Mouse (Mus musculus) hindbrain, embryonic 16.5 days (tissue): ENCODE results near the gene Cnnm1. TPM values are rescaled to one million over a fixed set of nuclear protein-coding genes. Genes with fewer than 3 reads are reported as not detected.
A peak's percentile ranks its signal among the peaks of the same experiment; 100 is the strongest.

Source experiments
- ATAC-seq: fragments of 200-750 bp; cut with Nextera tagmentation; 2 replicates; pipeline ENCODE4 v1.8.0; 2017; ENCODE audit warnings: moderate TSS enrichment, moderate library complexity
- H3K27ac ChIP-seq: fragments of 300-500 bp; sonication (generic); 2 replicates; pipeline ENCODE4 v1.5.1; 2014; ENCODE audit warnings: low read depth, mild to moderate bottlenecking, control low read depth, low read length, moderate library complexity
- H3K27me3 ChIP-seq: fragments of 300-500 bp; sonication (generic); replicated peaks from 2 replicates; pipeline ENCODE4 v1.6.1; 2014; ENCODE audit warnings: low read length; ENCODE audit not compliant: control insufficient read depth, insufficient read depth
- H3K36me3 ChIP-seq: fragments of 300-500 bp; sonication (generic); 2 replicates; pipeline ENCODE4 v1.6.1; 2014; ENCODE audit warnings: mild to moderate bottlenecking, low read length, moderate library complexity, mixed read lengths; ENCODE audit not compliant: control insufficient read depth, insufficient read depth
- H3K4me1 ChIP-seq: fragments of 300-500 bp; sonication (generic); 2 replicates; pipeline ENCODE4 v1.6.1; 2014; ENCODE audit warnings: low read depth, low read length; ENCODE audit not compliant: control insufficient read depth, insufficient read depth
- H3K4me2 ChIP-seq: fragments of 300-500 bp; sonication (generic); 2 replicates; pipeline ENCODE4 v1.6.1; 2014; ENCODE audit warnings: mild to moderate bottlenecking, low read length, control low read depth, moderate library complexity
- H3K4me3 ChIP-seq: fragments of 300-500 bp; sonication (generic); 2 replicates; pipeline ENCODE4 v1.5.1; 2014; ENCODE audit warnings: mild to moderate bottlenecking, low read length, control low read depth, moderate library complexity
- H3K9ac ChIP-seq: fragments of 300-500 bp; sonication (generic); 2 replicates; pipeline ENCODE4 v1.6.1; 2014; ENCODE audit warnings: low read depth, mild to moderate bottlenecking, control low read depth, low read length, moderate library complexity
- H3K9me3 ChIP-seq: fragments of 300-500 bp; sonication (generic); 2 replicates; pipeline ENCODE4 v1.6.1; 2014; ENCODE audit warnings: mild to moderate bottlenecking, low read length, moderate library complexity; ENCODE audit not compliant: control insufficient read depth
- WGBS: fragments of 180-500 bp; shearing (Covaris S2); extraction: QIAGEN DNeasy Blood & Tissue Kit; methylation state at CpG from one replicate; pipeline ENCODE4 v1.1.7; 2014; 5-methylcytosine and 5-hydroxymethylcytosine counted together
- polyA plus RNA-seq: library from polyadenylated mRNA; unstranded; fragments of >200 nt; fragmentation: Nextera tagmentation; extraction: Ambion mirVana; gene quantifications from 2 replicates; pipeline ENCODE4 v1.2.1, GENCODE M21; 2015

Gene Cnnm1
- polyA plus RNA-seq = 3.9 and 4.2 TPM in 2 replicates

DNA sequence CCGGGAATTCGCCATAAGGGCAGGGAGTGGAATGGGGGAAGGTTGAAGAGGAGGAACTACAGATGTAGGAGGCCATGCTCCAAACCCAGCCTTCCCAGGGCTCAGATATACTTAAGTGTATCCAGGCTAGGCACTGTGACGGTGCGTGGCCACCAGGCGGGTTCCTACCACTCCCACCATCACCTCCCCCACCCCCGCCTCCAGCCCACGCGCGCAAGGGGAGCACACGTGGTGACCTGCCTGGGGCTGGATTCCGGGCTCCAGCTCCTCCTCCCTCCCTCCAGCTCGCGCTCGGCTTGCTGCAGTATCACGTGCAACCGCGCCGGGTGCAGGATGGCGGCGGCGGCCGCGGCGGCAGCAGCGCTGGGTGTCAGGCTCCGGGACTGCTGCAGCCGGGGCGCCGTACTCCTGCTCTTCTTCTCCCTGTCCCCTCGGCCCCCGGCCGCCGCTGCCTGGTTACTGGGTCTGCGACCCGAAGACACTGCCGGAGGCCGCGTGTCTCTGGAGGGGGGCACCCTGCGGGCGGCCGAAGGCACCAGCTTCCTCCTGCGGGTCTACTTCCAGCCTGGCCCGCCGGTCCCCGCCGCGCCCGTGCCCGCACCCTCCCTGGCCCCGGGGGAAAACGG, at the start of gene Cnnm1:
TSS of gene Cnnm1 (plus strand) at position 325 of the 626 bp plus-strand sequence.
- Histone ChIP-seq H3K4me1 (peaks cover 14% of the 10 kb centered on the region), H3K4me2 (peak within 1 kb of the TSS; percentile 95), H3K9me3 (peaks cover 3% of the 10 kb centered on the region), H3K36me3 (peaks cover 3% of the 10 kb centered on the region), H3K27ac (peak within 1 kb of the TSS; percentile 90), H3K27me3 (no peaks in the 10 kb centered on the region), H3K4me3 (peak within 1 kb of the TSS; percentile 81), H3K9ac (peak within 1 kb of the TSS; percentile 86)
- peak; percentile 89 for ATAC-seq
- WGBS = 0% methylated on average over 41 of the region's 51 CpGs

DNA sequence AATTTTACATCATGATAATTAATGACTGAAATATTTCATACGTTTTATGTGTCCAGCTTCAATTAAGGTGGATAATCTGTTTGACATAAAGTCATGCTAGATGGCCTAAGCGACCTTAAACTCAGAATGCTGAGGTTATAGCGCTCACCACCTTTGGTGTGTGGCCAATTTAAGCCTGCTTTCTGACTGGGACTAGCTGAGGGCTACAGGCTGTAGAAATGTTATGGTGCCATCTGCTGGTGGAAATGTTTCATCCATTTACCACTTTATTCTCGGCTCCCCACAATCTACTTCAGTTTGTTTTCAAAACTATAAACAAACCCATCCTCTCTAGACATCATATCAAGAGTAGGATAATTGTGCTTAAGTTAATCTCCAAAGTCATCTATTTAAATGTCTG, 43.9 kb upstream of the Cnnm1 start:
- Histone ChIP-seq H3K4me3 (no peak overlapping the region), H3K36me3 (no peaks in the 10 kb centered on the region), H3K4me2 (no peak overlapping the region), H3K27ac (no peak overlapping the region), H3K9ac (no peak overlapping the region), H3K4me1 (no peaks in the 10 kb centered on the region), H3K27me3 (peaks cover 2% of the 10 kb centered on the region; the same call in 1 of the 2 replicates), H3K9me3 (no peaks in the 10 kb centered on the region)
- WGBS = 6% methylated on average over 4 of the region's 4 CpGs
- 0 out of 2 replicates have a peak, but pooled peaks have one; percentile 71 for ATAC-seq

DNA sequence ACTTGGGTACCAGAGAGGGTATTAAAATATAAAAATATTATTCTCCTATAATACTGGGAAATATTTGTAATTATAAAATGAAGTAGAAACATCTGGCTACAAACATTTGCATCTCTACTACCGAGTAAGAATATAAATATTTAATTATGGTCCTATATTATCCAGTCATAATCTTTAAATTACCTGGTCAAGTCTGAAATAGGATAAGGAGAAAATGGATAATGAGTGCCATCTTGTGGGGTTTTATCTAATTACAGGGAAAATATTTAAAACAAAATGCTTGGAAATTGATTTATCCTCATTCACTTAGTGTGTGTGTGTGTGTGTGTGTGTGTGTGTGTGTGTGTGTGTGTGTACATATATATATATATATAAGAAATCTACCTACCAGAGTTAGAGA, 33.1 kb upstream of the Cnnm1 start:
- 19% methylated on average over 1 of the region's 1 CpGs for WGBS
- no peaks in the 10 kb centered on the region for H3K27me3 ChIP-seq

GRCm38 (mm10) chr19:43415565-43415964, 24.7 kb upstream of the Cnnm1 start:
- no peak overlapping the region for H3K27ac ChIP-seq
- no peak overlapping the region for H3K4me3 ChIP-seq
- H3K36me3 ChIP-seq = no peaks in the 10 kb centered on the region
- H3K27me3 ChIP-seq = no peaks in the 10 kb centered on the region
- no peak overlapping the region for H3K4me2 ChIP-seq
- H3K9ac ChIP-seq = no peak overlapping the region
- WGBS = 63% methylated on average over 2 of the region's 2 CpGs
- ATAC-seq = no peak
- H3K9me3 ChIP-seq = no peaks in the 10 kb centered on the region
- H3K4me1 ChIP-seq = no peaks in the 10 kb centered on the region

More for the DNA sequence above, 33.1 kb upstream of the Cnnm1 start:
- Histone ChIP-seq H3K36me3 (no peaks in the 10 kb centered on the region), H3K9me3 (no peaks in the 10 kb centered on the region), H3K9ac (no peak overlapping the region), H3K4me3 (no peak overlapping the region), H3K4me2 (no peak overlapping the region), H3K4me1 (no peaks in the 10 kb centered on the region), H3K27ac (no peak overlapping the region)
- no peak for ATAC-seq

DNA sequence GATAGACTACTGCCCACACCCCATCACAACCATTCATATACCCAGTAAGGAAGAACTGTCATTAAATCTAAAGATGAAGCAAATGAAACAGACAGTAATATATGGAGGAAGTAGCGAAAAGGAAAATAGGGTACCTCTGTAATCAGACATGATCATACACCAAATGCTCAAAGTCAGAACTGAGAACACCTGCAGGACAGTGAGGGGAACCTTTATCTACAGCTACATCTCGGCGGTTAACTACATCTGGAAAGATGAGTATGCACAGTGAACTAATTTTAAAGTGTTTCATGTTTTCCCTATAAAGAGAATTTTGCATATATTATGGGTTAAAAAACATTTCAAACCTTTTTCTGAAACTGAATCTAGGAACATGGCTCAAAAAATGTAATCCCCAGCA, 19.7 kb upstream of the Cnnm1 start:
- Histone ChIP-seq H3K4me2 (no peak overlapping the region), H3K9ac (no peak overlapping the region), H3K9me3 (no peaks in the 10 kb centered on the region), H3K4me1 (no peaks in the 10 kb centered on the region), H3K27ac (no peak overlapping the region), H3K27me3 (no peaks in the 10 kb centered on the region), H3K4me3 (no peak overlapping the region), H3K36me3 (no peaks in the 10 kb centered on the region)
- ATAC-seq = no peak
- 83% methylated on average over 3 of the region's 3 CpGs for WGBS

- Histone ChIP-seq H3K4me1 (no peaks in the 10 kb centered on the region), H3K36me3 (no peaks in the 10 kb centered on the region), H3K4me2 (no peak overlapping the region), H3K27me3 (no peaks in the 10 kb centered on the region), H3K4me3 (no peak overlapping the region), H3K9ac (no peak overlapping the region), H3K9me3 (no peaks in the 10 kb centered on the region), H3K27ac (no peak overlapping the region)
- no peak for ATAC-seq
- WGBS = 72% methylated on average over 2 of the region's 2 CpGs
Observed at GRCm38 (mm10) chr19:43424082-43424481, 16.2 kb upstream of the Cnnm1 start.

DNA sequence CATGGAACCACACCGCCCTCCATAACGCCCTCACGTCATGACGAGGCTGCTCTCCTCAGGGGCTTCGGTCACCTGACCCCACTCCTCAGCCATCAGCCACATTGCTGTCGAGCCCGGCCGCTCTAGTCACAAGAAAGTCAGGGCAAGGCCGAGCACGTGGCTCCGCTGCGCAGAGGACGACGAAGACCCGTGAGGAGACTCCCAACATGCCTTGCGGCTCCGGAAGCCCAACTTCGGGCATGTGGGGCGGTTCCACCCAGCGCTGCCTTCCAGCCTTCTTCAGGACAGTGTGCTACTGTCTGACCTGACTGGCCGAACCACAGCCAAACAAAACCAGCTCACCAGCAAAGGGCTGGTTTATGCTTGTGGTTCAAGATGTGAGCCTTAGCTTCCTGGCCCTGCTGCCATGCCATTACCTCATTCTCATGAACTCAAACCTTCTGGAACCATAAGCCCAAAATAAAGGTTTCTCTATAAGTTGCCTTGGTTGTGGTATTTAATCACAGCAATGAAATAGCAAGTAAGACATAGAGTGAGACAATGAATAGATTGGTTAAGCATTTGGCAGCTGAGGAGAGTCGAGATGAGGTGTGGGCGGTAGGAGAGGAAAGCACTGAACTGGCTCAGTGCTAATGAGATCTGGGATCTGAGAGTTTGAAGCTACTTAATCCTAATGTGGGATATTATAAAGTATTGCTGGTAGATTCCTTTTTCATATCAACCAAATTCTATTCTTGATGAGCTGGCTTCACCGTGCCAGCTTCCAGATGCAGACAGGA, 12.6 kb upstream of the Cnnm1 start:
- ATAC-seq = no peak
- no peaks in the 10 kb centered on the region for H3K27me3 ChIP-seq
- no peak overlapping the region for H3K4me2 ChIP-seq
- H3K4me3 ChIP-seq = no peak overlapping the region
- H3K9me3 ChIP-seq = no peaks in the 10 kb centered on the region
- H3K4me1 ChIP-seq = no peaks in the 10 kb centered on the region
- 85% methylated on average over 24 of the region's 24 CpGs for WGBS
- no peak overlapping the region for H3K9ac ChIP-seq
- H3K36me3 ChIP-seq = no peaks in the 10 kb centered on the region
- no peak overlapping the region for H3K27ac ChIP-seq

DNA sequence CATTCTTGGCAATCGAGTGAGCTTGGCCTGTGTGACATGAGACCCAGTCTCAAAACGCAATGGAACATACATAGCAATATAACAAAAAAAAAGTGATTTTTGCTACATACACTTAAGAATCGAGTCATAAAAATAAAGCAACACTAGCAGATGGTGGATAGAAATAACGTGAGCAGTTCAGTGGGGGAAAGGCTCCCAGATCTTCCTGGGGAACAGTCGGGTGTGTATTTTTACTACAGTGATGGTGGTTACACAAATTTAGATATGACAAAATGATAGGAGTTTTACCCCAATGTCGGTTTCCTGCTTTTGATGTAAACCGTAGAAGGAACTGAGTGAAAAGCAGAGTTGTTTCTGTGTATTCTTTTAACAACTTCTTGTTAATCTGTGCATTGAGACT, 990 bp upstream of the Cnnm1 start:
- H3K27ac ChIP-seq = no peak overlapping the region
- no peak overlapping the region for H3K9ac ChIP-seq
- H3K4me3 ChIP-seq = no peak overlapping the region
- H3K36me3 ChIP-seq = peaks cover 3% of the 10 kb centered on the region
- H3K9me3 ChIP-seq = peaks cover 3% of the 10 kb centered on the region
- ATAC-seq = no peak
- H3K4me1 ChIP-seq = peaks cover 14% of the 10 kb centered on the region
- WGBS = 89% methylated on average over 7 of the region's 7 CpGs
- no peak overlapping the region for H3K4me2 ChIP-seq
- no peaks in the 10 kb centered on the region for H3K27me3 ChIP-seq
